ENCODE assay signal across 15 mouse cellular contexts in the genomic region with DNA sequence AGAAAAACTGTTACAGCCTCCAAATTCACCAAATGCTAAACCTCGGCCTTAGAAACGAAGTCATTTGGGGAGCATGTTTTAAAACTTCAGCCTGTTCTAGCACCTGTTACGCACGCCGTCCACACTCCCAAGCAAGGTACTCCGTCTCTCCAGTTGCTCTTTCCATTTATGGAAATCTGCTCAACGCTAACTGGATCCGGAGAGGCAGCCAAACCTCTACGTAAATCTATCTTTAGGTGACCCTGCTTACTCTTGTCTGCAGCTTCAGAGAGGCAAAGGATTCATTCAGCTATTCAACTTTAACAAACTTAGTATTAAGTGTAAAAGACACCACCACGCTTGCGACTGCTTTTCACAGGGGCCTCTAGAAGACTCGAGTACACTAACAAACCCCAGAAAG. TPM values are rescaled to one million over a fixed set of nuclear protein-coding genes. Genes with fewer than 3 reads are reported as not detected.
DNase-seq lines count a peak whose midpoint lies in the region; ATAC-seq lines count a peak whose summit lies in the region.
"Had no signal": no experiment of that assay in that cellular context is flagged by ENCODE, and none has a peak within 500 bp of the region (broad histone marks: within the 10 kb centered on the region; RNA-seq: fewer than 3 reads in every experiment).

No protein-coding gene starts in this region.

- 70% methylated on average over 12 of the region's 12 CpGs for WGBS in intestine, embryonic 16.5 days
- WGBS in intestine, embryonic 15.5 days, result 66% methylated on average over 12 of the region's 12 CpGs
- WGBS in heart, embryonic 16.5 days, result 43% methylated on average over 12 of the region's 12 CpGs
- 63% methylated on average over 12 of the region's 12 CpGs for WGBS in stomach, embryonic 16.5 days
- 89% methylated on average over 12 of the region's 12 CpGs for WGBS in liver, embryonic 11.5 days

- peak overlapping the region; percentile 52 for H3K27ac ChIP-seq in intestine, embryonic 16.5 days (ENCODE audit: low read length)
- no peak overlapping the region for H3K27ac ChIP-seq in intestine, embryonic 15.5 days
- H3K27ac ChIP-seq in heart, embryonic 16.5 days (ENCODE audit: low read length), result peak overlapping the region; percentile 99
- H3K27ac ChIP-seq in stomach, embryonic 16.5 days (ENCODE audit: low read length), result peak overlapping the region; percentile 75
- H3K27ac ChIP-seq in liver, embryonic 11.5 days (ENCODE audit: low read depth, low read length), result no peak overlapping the region
- H3K27ac ChIP-seq: hindbrain, embryonic 12.5 days; left cerebral cortex, adult 2 months had no signal

- no peak for ATAC-seq in intestine, embryonic 16.5 days
- no peak for ATAC-seq in intestine, embryonic 15.5 days
- peak; percentile 83 for ATAC-seq in heart, embryonic 16.5 days (replicated peaks; ENCODE audit: extremely low read depth, insufficient read depth, low FRiP score)
- ATAC-seq in stomach, embryonic 16.5 days (ENCODE audit: insufficient read depth, low FRiP score), result peak; percentile 47; the same call in 1 of the 2 replicates
- no peak for ATAC-seq in liver, embryonic 11.5 days (replicated peaks; ENCODE audit: low FRiP score)
- ATAC-seq: forebrain, postnatal 0 days had no signal

- H3K27me3 ChIP-seq in intestine, embryonic 16.5 days (replicated peaks; ENCODE audit: control insufficient read depth, insufficient read depth, low read length), result no peaks in the 10 kb centered on the region
- no peaks in the 10 kb centered on the region for H3K27me3 ChIP-seq in intestine, embryonic 15.5 days (replicated peaks)
- no peaks in the 10 kb centered on the region for H3K27me3 ChIP-seq in heart, embryonic 16.5 days (ENCODE audit: control insufficient read depth, insufficient read depth, low read length)
- no peaks in the 10 kb centered on the region for H3K27me3 ChIP-seq in stomach, embryonic 16.5 days (ENCODE audit: control insufficient read depth, insufficient read depth, low read length)
- H3K27me3 ChIP-seq in liver, embryonic 11.5 days (replicated peaks; ENCODE audit: control insufficient read depth, insufficient read depth, low read length), result no peaks in the 10 kb centered on the region
- H3K27me3 ChIP-seq: hindbrain, embryonic 12.5 days had no signal

- H3K9me3 ChIP-seq in intestine, embryonic 16.5 days (ENCODE audit: control insufficient read depth, low read length), result no peaks in the 10 kb centered on the region
- no peaks in the 10 kb centered on the region for H3K9me3 ChIP-seq in intestine, embryonic 15.5 days
- H3K9me3 ChIP-seq in heart, embryonic 16.5 days (replicated peaks; ENCODE audit: control insufficient read depth, low read length), result no peaks in the 10 kb centered on the region
- no peaks in the 10 kb centered on the region for H3K9me3 ChIP-seq in stomach, embryonic 16.5 days (replicated peaks; ENCODE audit: control insufficient read depth, low read length)
- H3K9me3 ChIP-seq in liver, embryonic 11.5 days (ENCODE audit: control insufficient read depth, low read length), result no peaks in the 10 kb centered on the region
- H3K9me3 ChIP-seq: hindbrain, embryonic 12.5 days had no signal

- no peak overlapping the region for H3K4me2 ChIP-seq in intestine, embryonic 16.5 days (ENCODE audit: low read depth, low read length)
- no peak overlapping the region for H3K4me2 ChIP-seq in intestine, embryonic 15.5 days (replicated peaks)
- peak overlapping the region; percentile 60 for H3K4me2 ChIP-seq in heart, embryonic 16.5 days (ENCODE audit: low read depth, low read length)
- peak overlapping the region; percentile 12; the same call in 1 of the 2 replicates for H3K4me2 ChIP-seq in stomach, embryonic 16.5 days (ENCODE audit: low read depth, low read length)
- no peak overlapping the region for H3K4me2 ChIP-seq in liver, embryonic 11.5 days
- H3K4me2 ChIP-seq: hindbrain, embryonic 12.5 days; lung, embryonic 14.5 days had no signal

- DNase-seq in heart, adult 9 months (ENCODE audit: low spot score in 2 of 2), result peak; percentile 56 to 73
- no peak for DNase-seq in liver, embryonic 11.5 days (ENCODE audit: low spot score)
- no peak for DNase-seq in left cerebral cortex, adult 18-20 months (ENCODE audit: low spot score in 2 of 2)
- DNase-seq: cerebellum, adult 11 months; forebrain, postnatal 0 days; kidney, adult 9 months; liver; lung, embryonic 14.5 days; right cerebral cortex, adult 18-20 months had no signal

- H3K4me3 ChIP-seq in intestine, embryonic 16.5 days (ENCODE audit: low read length), result no peak overlapping the region
- H3K4me3 ChIP-seq in intestine, embryonic 15.5 days (replicated peaks), result no peak overlapping the region
- H3K4me3 ChIP-seq in heart, embryonic 16.5 days (ENCODE audit: low read length), result peak overlapping the region; percentile 32
- H3K4me3 ChIP-seq in stomach, embryonic 16.5 days (replicated peaks; ENCODE audit: low read length), result no peak overlapping the region
- no peak overlapping the region for H3K4me3 ChIP-seq in liver, embryonic 11.5 days (ENCODE audit: low read depth, low read length)
- H3K4me3 ChIP-seq: hindbrain, embryonic 12.5 days; left cerebral cortex, adult 2 months had no signal

- H3K9ac ChIP-seq in intestine, embryonic 16.5 days (ENCODE audit: low read depth, low read length), result no peak overlapping the region
- no peak overlapping the region for H3K9ac ChIP-seq in intestine, embryonic 15.5 days
- H3K9ac ChIP-seq in heart, embryonic 16.5 days (ENCODE audit: low read length), result peak overlapping the region; percentile 74
- H3K9ac ChIP-seq in stomach, embryonic 16.5 days (ENCODE audit: low read length), result peak overlapping the region; percentile 23
- H3K9ac ChIP-seq in liver, embryonic 11.5 days (ENCODE audit: low read depth, low read length), result no peak overlapping the region
- H3K9ac ChIP-seq: forebrain, postnatal 0 days; hindbrain, embryonic 12.5 days; lung, embryonic 14.5 days had no signal

- H3K36me3 ChIP-seq in intestine, embryonic 16.5 days (ENCODE audit: control insufficient read depth, insufficient read depth, low read length), result peaks cover 7% of the 10 kb centered on the region; the same call in 1 of the 2 replicates
- peaks cover 15% of the 10 kb centered on the region for H3K36me3 ChIP-seq in intestine, embryonic 15.5 days
- H3K36me3 ChIP-seq in heart, embryonic 16.5 days (ENCODE audit: control insufficient read depth, insufficient read depth), result peaks cover 27% of the 10 kb centered on the region
- H3K36me3 ChIP-seq in stomach, embryonic 16.5 days (ENCODE audit: control insufficient read depth, insufficient read depth, low read length), result peaks cover 3% of the 10 kb centered on the region
- peaks cover 16% of the 10 kb centered on the region for H3K36me3 ChIP-seq in liver, embryonic 11.5 days (ENCODE audit: control insufficient read depth, insufficient read depth, low read length)

- peaks cover 7% of the 10 kb centered on the region; the same call in 1 of the 2 replicates for H3K4me1 ChIP-seq in intestine, embryonic 16.5 days (ENCODE audit: control insufficient read depth, insufficient read depth, low read length)
- H3K4me1 ChIP-seq in intestine, embryonic 15.5 days (replicated peaks), result peaks cover 4% of the 10 kb centered on the region; the same call in 1 of the 2 replicates
- peaks cover 21% of the 10 kb centered on the region for H3K4me1 ChIP-seq in heart, embryonic 16.5 days (ENCODE audit: control insufficient read depth, insufficient read depth, low read length)
- peaks cover 9% of the 10 kb centered on the region; the same call in 1 of the 2 replicates for H3K4me1 ChIP-seq in stomach, embryonic 16.5 days (ENCODE audit: control insufficient read depth, insufficient read depth, low read length)
- no peaks in the 10 kb centered on the region for H3K4me1 ChIP-seq in liver, embryonic 11.5 days (replicated peaks; ENCODE audit: control insufficient read depth, insufficient read depth, low read length)
- H3K4me1 ChIP-seq: hindbrain, embryonic 12.5 days had no signal

RNA-seq across cellular contexts. Expression of gene Noct, which starts 44.2 kb away (rescaled TPM):
- 4.9 TPM in 2 replicates for polyA plus RNA-seq in intestine, embryonic 16.5 days (2015; fragmentation: Nextera tagmentation; extraction: Ambion mirVana)
- polyA plus RNA-seq in intestine, embryonic 15.5 days (2015; fragmentation: Nextera tagmentation; extraction: Ambion mirVana), result 7.0 and 7.4 TPM in 2 replicates
- 9.8 and 11.1 TPM in 2 replicates for polyA plus RNA-seq in heart, embryonic 16.5 days (2015; fragmentation: Nextera tagmentation; extraction: Ambion mirVana)
- polyA plus RNA-seq in stomach, embryonic 16.5 days (2015; fragmentation: Nextera tagmentation; extraction: Ambion mirVana), result 5.7 and 6.3 TPM in 2 replicates
- polyA plus RNA-seq in liver, embryonic 11.5 days (2014; fragmentation: Nextera tagmentation; extraction: Ambion mirVana), result 29.0 and 30.7 TPM in 2 replicates
- total RNA-seq in left cerebral cortex, adult 18-20 months (2021), result 10 to 100 TPM; 51.0 to 56.1 TPM

Comparison
In these comparisons a context has a peak if more than half of its experiments do, and no peak if none do; other contexts are left out.
1. H3K27ac ChIP-seq: peak in intestine, embryonic 16.5 days (single experiment), heart, embryonic 16.5 days (single experiment) and stomach, embryonic 16.5 days (single experiment); none in intestine, embryonic 15.5 days (single experiment) and liver, embryonic 11.5 days (single experiment).
2. ATAC-seq: peak in heart, embryonic 16.5 days (single experiment) and stomach, embryonic 16.5 days (single experiment); none in intestine, embryonic 16.5 days (single experiment), intestine, embryonic 15.5 days (single experiment) and liver, embryonic 11.5 days (single experiment).
3. H3K4me2 ChIP-seq: peak in heart, embryonic 16.5 days (single experiment) and stomach, embryonic 16.5 days (single experiment); none in intestine, embryonic 16.5 days (single experiment), intestine, embryonic 15.5 days (single experiment) and liver, embryonic 11.5 days (single experiment).
4. H3K9ac ChIP-seq: peak in heart, embryonic 16.5 days (single experiment) and stomach, embryonic 16.5 days (single experiment); none in intestine, embryonic 16.5 days (single experiment), intestine, embryonic 15.5 days (single experiment) and liver, embryonic 11.5 days (single experiment).
5. DNase-seq: peak in heart, adult 9 months (2 of 2); none in liver, embryonic 11.5 days (single experiment) and left cerebral cortex, adult 18-20 months (0 of 2).